Mouse (Mus musculus) large intestine, adult 2 months (tissue): Measurements from ENCODE around the gene Anapc11. TPM values are rescaled to one million over a fixed set of nuclear protein-coding genes. Genes with fewer than 3 reads are reported as not detected.
"Not testable (repeated sequence)": the region's sequence is repeated elsewhere in the genome, so short reads cannot be mapped to it uniquely, and the experiment has no call there.

Source experiments
- DNase-seq: peaks from one replicate; pipeline ENCODE4 v3.0.0-alpha.2; 2012; ENCODE audit warnings: low read depth, low spot score
- WGBS: fragments of 180-500 bp; shearing (Covaris S2); methylation state at CpG from one replicate; pipeline ENCODE4 v1.1.7; 2018; 5-methylcytosine and 5-hydroxymethylcytosine counted together
- polyA plus RNA-seq: library from polyadenylated mRNA; depleted of rRNA; stranded (reverse); fragments of >200 nt; gene quantifications from 2 replicates; pipeline ENCODE4 v1.2.3, GENCODE M21; 2012; rRNA removed

Gene Anapc11
- 84.8 and 85.4 TPM in 2 replicates for polyA plus RNA-seq

GRCm38 (mm10) chr11:120598283-120598989 lies at the start of gene Anapc11, which contains the start of gene Alyref:
TSS of gene Anapc11 (plus strand) at chr11:120598421.
TSS of gene Alyref (minus strand) at chr11:120598365.
- WGBS = 1% methylated on average over 87 of the region's 88 CpGs
- DNase-seq = peak; percentile 71

- 2% methylated on average over 7 of the region's 7 CpGs for WGBS
These were observed 49.4 kb upstream of the Anapc11 start for GRCm38 (mm10) chr11:120548786-120549167.

GRCm38 (mm10) chr11:120549168-120549945 lies 48.9 kb upstream of the Anapc11 start, which contains the start of gene Mcrip1:
TSS of gene Mcrip1 (minus strand) at chr11:120549727.
- WGBS = under 1% methylated on average over 63 of the region's 87 CpGs
- no peak for DNase-seq

More at GRCm38 (mm10) chr11:120548786-120549167, 49.4 kb upstream of the Anapc11 start:
- DNase-seq = no peak

GRCm38 (mm10) chr11:120549986-120550809 lies 48.0 kb upstream of the Anapc11 start:
- WGBS = 57% methylated on average over 11 of the region's 11 CpGs
- DNase-seq = no peak

GRCm38 (mm10) chr11:120550810-120551440 lies 47.3 kb upstream of the Anapc11 start, which contains the start of gene Ppp1r27:
TSS of gene Ppp1r27 (minus strand) at chr11:120551132.
- DNase-seq = no peak
- WGBS = 96% methylated on average over 28 of the region's 28 CpGs

- DNase-seq = no peak
- 46% methylated on average over 5 of the region's 5 CpGs for WGBS
These were observed 45.5 kb upstream of the Anapc11 start for GRCm38 (mm10) chr11:120552736-120553135.

GRCm38 (mm10) chr11:120554834-120555233 lies 43.4 kb upstream of the Anapc11 start:
- WGBS = 66% methylated on average over 7 of the region's 7 CpGs

GRCm38 (mm10) chr11:120555260-120555659 lies 43.0 kb upstream of the Anapc11 start:
- WGBS = 49% methylated on average over 2 of the region's 2 CpGs
- DNase-seq = no peak

More at GRCm38 (mm10) chr11:120554834-120555233, 43.4 kb upstream of the Anapc11 start:
- DNase-seq = no peak

GRCm38 (mm10) chr11:120558843-120559242 lies 39.4 kb upstream of the Anapc11 start:
- WGBS = 82% methylated on average over 6 of the region's 6 CpGs
- DNase-seq = not testable (repeated sequence)

- WGBS = 89% methylated on average over 13 of the region's 13 CpGs
- DNase-seq = no peak
These were observed 37.1 kb upstream of the Anapc11 start for GRCm38 (mm10) chr11:120560952-120561728.

GRCm38 (mm10) chr11:120562949-120563348 lies 35.3 kb upstream of the Anapc11 start:
- no peak for DNase-seq
- WGBS = 93% methylated on average over 13 of the region's 13 CpGs

- DNase-seq = no peak
These were observed 33.1 kb upstream of the Anapc11 start for GRCm38 (mm10) chr11:120565114-120565513.

GRCm38 (mm10) chr11:120568324-120568723 lies 29.9 kb upstream of the Anapc11 start:
- DNase-seq = no peak

More at GRCm38 (mm10) chr11:120565114-120565513, 33.1 kb upstream of the Anapc11 start:
- WGBS = 79% methylated on average over 9 of the region's 9 CpGs

GRCm38 (mm10) chr11:120571122-120571521 lies 27.1 kb upstream of the Anapc11 start:
- WGBS = 45% methylated on average over 3 of the region's 3 CpGs

More at GRCm38 (mm10) chr11:120568324-120568723, 29.9 kb upstream of the Anapc11 start:
- WGBS = 85% methylated on average over 6 of the region's 6 CpGs

GRCm38 (mm10) chr11:120571754-120572416 lies 26.3 kb upstream of the Anapc11 start:
- DNase-seq = no peak
- WGBS = 2% methylated on average over 11 of the region's 11 CpGs

More at GRCm38 (mm10) chr11:120571122-120571521, 27.1 kb upstream of the Anapc11 start:
- DNase-seq = no peak

- under 1% methylated on average over 24 of the region's 24 CpGs for WGBS
- DNase-seq = no peak
These were observed 25.8 kb upstream of the Anapc11 start for GRCm38 (mm10) chr11:120572417-120572751.

- peak; percentile 98 for DNase-seq
- WGBS = under 1% methylated on average over 94 of the region's 94 CpGs
These were observed 25.3 kb upstream of the Anapc11 start, which contains the start of gene P4hb for GRCm38 (mm10) chr11:120572752-120573584. TSS of gene P4hb (minus strand) at chr11:120573253.
